Mouse (Mus musculus): ENCODE measurements at regions not wholly inside any gene's neighbourhood (a gene's known extent, or its start where the extent isn't known, plus 50 kb on each side); places are given as distances from the start of the nearest gene placed in this dataset.

DNA sequence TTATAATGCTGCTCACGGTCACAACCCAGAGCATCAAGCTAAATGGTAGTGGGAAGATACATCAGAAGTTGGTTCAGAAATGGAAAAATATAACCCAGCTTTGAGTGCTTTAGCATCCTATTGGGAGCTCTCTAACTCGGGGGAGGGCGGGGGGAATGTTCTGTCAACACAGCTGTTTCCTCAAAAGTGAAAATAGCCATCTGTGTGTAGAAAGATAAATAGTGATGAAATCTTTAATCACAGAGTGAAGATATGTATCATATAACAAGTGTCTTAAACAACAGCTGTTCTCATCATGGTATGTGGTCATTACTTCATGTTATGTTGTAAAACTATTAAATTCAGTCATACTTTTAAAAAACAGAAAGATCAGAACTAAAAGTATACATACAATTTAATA is 248.4 kb upstream of the Siglech start:
- no peak for DNase-seq

DNA sequence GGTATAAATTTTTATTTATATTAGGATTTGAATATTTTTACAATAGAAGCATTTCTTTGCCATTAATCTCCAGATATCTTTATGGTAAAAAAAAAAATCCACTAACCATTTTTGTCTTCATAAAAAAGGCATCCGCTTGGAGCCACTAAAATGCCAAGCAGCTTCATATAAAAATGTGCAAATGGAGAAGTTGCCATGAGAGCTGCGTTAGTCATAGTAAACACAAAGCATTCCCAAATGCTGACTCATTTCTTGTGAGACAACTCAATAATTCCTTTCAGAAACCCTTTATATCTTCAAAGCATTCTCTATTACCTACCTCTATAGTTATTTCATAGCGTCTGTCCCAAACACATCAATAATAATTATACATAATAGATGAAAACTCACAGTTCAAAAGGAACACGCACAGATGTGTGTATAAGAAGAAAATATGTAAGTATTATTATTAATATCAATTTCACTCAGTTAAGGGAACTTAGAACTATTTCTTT is 228.1 kb upstream of the Siglech start:
- peak in 1 of 2 experiments; percentile 1 for DNase-seq

DNA sequence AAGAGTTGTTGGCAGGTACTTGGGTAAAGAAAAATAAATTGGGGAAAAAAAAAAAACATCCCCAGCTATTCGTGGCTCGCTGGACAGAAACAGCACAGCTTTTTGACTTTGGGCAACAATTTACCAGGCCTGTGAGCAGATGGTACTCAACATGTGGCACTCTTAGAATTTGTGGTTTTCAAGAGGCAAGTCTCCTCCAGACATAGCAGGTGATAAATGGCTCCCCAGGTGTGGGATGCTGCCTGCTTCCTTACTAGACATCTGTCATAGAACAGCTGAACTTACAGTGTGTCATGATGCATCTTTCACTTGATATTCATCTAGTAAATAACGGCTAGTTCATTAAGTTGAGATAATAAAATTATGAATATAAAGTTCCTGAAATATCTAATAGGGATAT is 218.8 kb upstream of the Siglech start:
- no peak for DNase-seq

DNA sequence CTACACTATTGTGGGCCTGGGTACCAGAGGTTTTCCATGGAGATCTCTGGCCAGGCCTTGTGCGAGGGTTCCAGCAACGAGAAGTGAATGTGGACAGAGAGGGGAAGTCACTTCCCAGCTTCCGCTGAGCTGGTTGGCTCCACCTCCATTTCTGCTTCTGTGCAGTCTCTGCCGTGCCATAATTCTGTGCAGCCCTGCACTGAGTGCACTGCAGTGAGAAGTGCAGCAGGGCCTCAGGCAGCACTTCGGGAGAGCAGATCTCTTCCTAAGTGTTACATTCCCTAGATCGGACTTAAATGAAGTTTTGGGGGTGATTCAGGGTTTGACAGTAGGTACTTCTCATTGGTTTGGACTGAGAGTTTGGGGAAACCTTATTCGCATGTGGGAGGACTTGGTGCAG is 194.6 kb upstream of the Siglech start:
- DNase-seq: no peak

DNA sequence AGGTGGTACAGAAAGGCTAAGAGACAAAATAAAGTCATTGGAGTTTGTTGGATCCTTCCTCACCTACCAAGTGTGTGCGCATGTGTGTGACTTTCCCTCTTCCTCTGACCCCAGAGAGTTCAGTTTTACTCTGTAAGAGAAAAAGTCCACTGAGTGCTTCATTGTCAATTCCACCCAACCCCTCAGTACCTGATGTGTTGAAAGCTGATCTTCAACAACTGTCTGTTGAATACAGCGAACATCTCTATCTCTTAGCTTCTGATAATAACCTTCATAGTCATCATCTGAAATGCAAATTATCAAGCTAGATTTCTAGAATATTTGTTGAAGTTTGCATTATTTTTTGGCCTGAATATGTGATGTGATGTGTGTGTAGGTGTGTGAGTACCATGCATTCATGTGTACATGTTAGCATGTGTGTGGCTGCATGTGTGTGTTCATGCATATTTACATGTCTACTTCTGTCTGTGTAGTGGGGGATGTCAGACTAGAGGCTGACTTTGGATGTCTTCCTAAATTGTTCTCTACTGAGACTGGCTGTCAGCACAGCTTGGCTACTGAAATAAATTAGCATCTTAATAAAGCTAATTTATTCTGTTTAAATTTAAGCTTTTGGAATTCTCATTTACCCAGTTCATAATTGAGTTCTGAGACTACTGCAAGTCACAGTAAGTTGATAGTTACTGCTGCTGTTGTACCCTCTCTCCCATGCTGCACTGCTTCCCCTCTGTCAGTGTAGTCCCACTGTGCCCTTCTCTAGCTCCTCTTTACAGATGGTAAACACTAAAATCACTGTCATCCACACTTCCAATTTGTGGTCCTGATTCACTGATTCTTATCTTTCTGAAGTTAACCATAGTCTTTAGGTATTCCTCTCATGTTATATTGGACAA is 186.7 kb upstream of the Siglech start:
- DNase-seq: no peak
